Mouse (Mus musculus) cortical plate, adult 2 months (tissue): ENCODE data around the gene Polr3b. TPM values are rescaled to one million over a fixed set of nuclear protein-coding genes. Genes with fewer than 3 reads are reported as not detected.

Source experiments
- H3K27ac ChIP-seq: fragments of 200-500 bp; 2 replicates; pipeline ENCODE4 v1.5.1; 2012; ENCODE audit warnings: low read length, control low read depth, inconsistent platforms; ENCODE audit not compliant: insufficient read depth
- H3K4me1 ChIP-seq: fragments of 200-500 bp; 2 replicates; pipeline ENCODE4 v1.6.1; 2011; ENCODE audit warnings: low read length; ENCODE audit not compliant: control insufficient read depth, insufficient read depth
- H3K4me3 ChIP-seq: fragments of 200-500 bp; 2 replicates; pipeline ENCODE4 v1.5.1; 2011; ENCODE audit warnings: mild to moderate bottlenecking, low read length, control low read depth; ENCODE audit not compliant: insufficient read depth
- CTCF ChIP-seq: fragments of 200-500 bp; IDR thresholded peaks from 2 replicates; pipeline ENCODE4 v1.5.1; 2011; ENCODE audit warnings: mild to moderate bottlenecking, control low read depth, low read length; ENCODE audit not compliant: insufficient read depth; ENCODE audit errors: extremely low read depth
- POLR2A ChIP-seq: fragments of 200-500 bp; IDR thresholded peaks from 2 replicates; pipeline ENCODE4 v1.6.1; 2011; ENCODE audit warnings: mild to moderate bottlenecking, low read length, control low read depth; ENCODE audit not compliant: insufficient read depth; ENCODE audit errors: extremely low read depth
- polyA plus RNA-seq: library from polyadenylated mRNA; depleted of rRNA; stranded (reverse); fragments of >200 nt; gene quantifications from 2 replicates; pipeline ENCODE4 v1.2.3, GENCODE M21; 2012

The Polr3b gene
- polyA plus RNA-seq, 1 experiment: 7.1 TPM

- TF ChIP-seq POLR2A (no peak), CTCF (no peak)
- H3K4me1 ChIP-seq: peaks cover 3% of the 10 kb centered on the region; the same call in 1 of the 2 replicates
- no peak overlapping the region for H3K27ac ChIP-seq
- H3K4me3 ChIP-seq: no peak overlapping the region
These were observed 89.8 kb downstream of the Polr3b start for GRCm38 (mm10) chr10:84711940-84712339.

GRCm38 (mm10) chr10:84712532-84712931 lies 90.4 kb downstream of the Polr3b start:
- Histone ChIP-seq H3K4me1 (peaks cover 3% of the 10 kb centered on the region; the same call in 1 of the 2 replicates), H3K27ac (no peak overlapping the region), H3K4me3 (no peak overlapping the region)
- no peak for TF ChIP-seq CTCF
- TF ChIP-seq POLR2A: no peak

GRCm38 (mm10) chr10:84713043-84713442 lies 91.0 kb downstream of the Polr3b start:
- Histone ChIP-seq H3K4me3 (no peak overlapping the region), H3K4me1 (peaks cover 3% of the 10 kb centered on the region; the same call in 1 of the 2 replicates), H3K27ac (no peak overlapping the region)
- TF ChIP-seq CTCF (no peak), POLR2A (no peak)

- peaks cover 3% of the 10 kb centered on the region; the same call in 1 of the 2 replicates for H3K4me1 ChIP-seq
- TF ChIP-seq CTCF (no peak), POLR2A (no peak)
- H3K4me3 ChIP-seq: no peak overlapping the region
- H3K27ac ChIP-seq: no peak overlapping the region
These were observed 93.5 kb downstream of the Polr3b start for GRCm38 (mm10) chr10:84715639-84716038.

GRCm38 (mm10) chr10:84716581-84716980 lies 94.5 kb downstream of the Polr3b start:
- no peak for TF ChIP-seq POLR2A
- Histone ChIP-seq H3K4me3 (no peak overlapping the region), H3K4me1 (peaks cover 3% of the 10 kb centered on the region; the same call in 1 of the 2 replicates), H3K27ac (no peak overlapping the region)

GRCm38 (mm10) chr10:84722711-84723110 lies 100.6 kb downstream of the Polr3b start:
- no peaks in the 10 kb centered on the region for H3K4me1 ChIP-seq
- H3K4me3 ChIP-seq: no peak overlapping the region
- TF ChIP-seq POLR2A (no peak), CTCF (no peak)
- H3K27ac ChIP-seq: no peak overlapping the region

- TF ChIP-seq CTCF: no peak
- TF ChIP-seq POLR2A: no peak
- no peaks in the 10 kb centered on the region for H3K4me1 ChIP-seq
- no peak overlapping the region for H3K27ac ChIP-seq
- no peak overlapping the region for H3K4me3 ChIP-seq
These were observed 104.9 kb downstream of the Polr3b start for GRCm38 (mm10) chr10:84727005-84727404.

GRCm38 (mm10) chr10:84727760-84728159 lies 105.7 kb downstream of the Polr3b start:
- H3K27ac ChIP-seq: no peak overlapping the region
- no peak for TF ChIP-seq POLR2A
- TF ChIP-seq CTCF: no peak
- H3K4me1 ChIP-seq: no peaks in the 10 kb centered on the region
- H3K4me3 ChIP-seq: no peak overlapping the region

GRCm38 (mm10) chr10:84730078-84730477 lies 108.0 kb downstream of the Polr3b start:
- TF ChIP-seq POLR2A (no peak), CTCF (no peak)
- Histone ChIP-seq H3K4me1 (no peaks in the 10 kb centered on the region), H3K27ac (no peak overlapping the region), H3K4me3 (no peak overlapping the region)

GRCm38 (mm10) chr10:84730956-84731355 lies 108.9 kb downstream of the Polr3b start:
- Histone ChIP-seq H3K4me1 (no peaks in the 10 kb centered on the region), H3K27ac (no peak overlapping the region), H3K4me3 (no peak overlapping the region)
- TF ChIP-seq CTCF (no peak), POLR2A (no peak)

- H3K4me3 ChIP-seq: no peak overlapping the region
- H3K27ac ChIP-seq: no peak overlapping the region
- TF ChIP-seq POLR2A (no peak), CTCF (no peak)
- no peaks in the 10 kb centered on the region for H3K4me1 ChIP-seq
These were observed 111.4 kb downstream of the Polr3b start for GRCm38 (mm10) chr10:84733511-84733910.
